Mouse (Mus musculus) neutrophil, adult 83 days (primary cell): ENCODE results near the gene Gm5890. TPM values are rescaled to one million over a fixed set of nuclear protein-coding genes. Genes with fewer than 3 reads are reported as not detected.

Experiments
- total RNA-seq, 2 experiments: library from RNA; stranded (reverse); gene quantifications; one replicate each; pipeline ENCODE4 v1.2.4; 2023

The Gm5890 gene
- total RNA-seq, result not detected

DNA sequence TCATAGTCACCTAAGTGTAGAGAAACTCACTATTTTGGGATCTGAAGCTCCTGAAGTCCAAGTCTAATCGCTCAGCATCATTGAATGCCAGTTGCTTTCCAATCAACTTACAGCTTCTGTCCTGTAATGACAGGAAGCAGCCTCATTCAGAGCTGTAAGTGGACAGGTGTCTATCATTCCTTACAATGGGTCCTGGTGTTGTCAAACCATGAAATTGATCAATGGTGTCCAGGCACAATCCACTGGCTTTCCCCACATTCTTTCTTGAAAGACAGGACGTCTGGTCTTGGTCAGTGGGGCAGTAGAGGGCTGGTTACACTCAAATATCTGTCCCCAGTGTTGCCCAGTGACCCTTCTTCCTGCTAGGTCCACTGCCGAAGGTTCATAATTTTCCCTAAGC lies at the start of gene Gm5890:
TSS of gene Gm5890 (minus strand) at position 101 of the 400 bp plus-strand sequence.

GRCm38 (mm10) chr7:20233728-20234127 lies 28.9 kb downstream of the Gm5890 start, which contains the start of gene Gm4498:
TSS of gene Gm4498 (minus strand) at chr7:20233828.

Other genes with a start within 250 kb of the Gm5890 start
- not detected for gene Vmn1r91, start 163.2 kb downstream of the Gm5890 start, total RNA-seq
- not detected for gene Gm16442, start 140.3 kb downstream of the Gm5890 start, total RNA-seq
- gene Vmn1r93, start 123.7 kb downstream of the Gm5890 start, total RNA-seq, result not detected
- not detected for gene Vmn1r94, start 94.5 kb downstream of the Gm5890 start, total RNA-seq
- gene Vmn1r95, start 69.1 kb downstream of the Gm5890 start, total RNA-seq, result not detected
- not detected for gene Gm6164, start 57.2 kb downstream of the Gm5890 start, total RNA-seq
- gene Gm4498, start 29.0 kb downstream of the Gm5890 start, total RNA-seq, result not detected
- gene Gm4133, start 71.2 kb upstream of the Gm5890 start, total RNA-seq, result not detected
- gene Gm5728, start 112.6 kb upstream of the Gm5890 start, total RNA-seq, result not detected
- gene Vmn1r100, start 155.1 kb upstream of the Gm5890 start, total RNA-seq, result not detected
- gene Vmn1r101, start 179.8 kb upstream of the Gm5890 start, total RNA-seq, result not detected
- gene Gm10670, start 212.1 kb upstream of the Gm5890 start, total RNA-seq, result not detected
- gene Vmn1r103, start 247.7 kb upstream of the Gm5890 start, total RNA-seq, result not detected